Mouse (Mus musculus) heart, postnatal 0 days (tissue): ENCODE results near the gene Immp2l. TPM values are rescaled to one million over a fixed set of nuclear protein-coding genes. Genes with fewer than 3 reads are reported as not detected.

Experiments
- ATAC-seq: fragments of 200-750 bp; cut with Nextera tagmentation; 2 replicates; pipeline ENCODE4 v1.8.0; 2017; ENCODE audit warnings: low read depth, moderate number of reproducible peaks, moderate library complexity; ENCODE audit not compliant: insufficient read depth
- DNase-seq: peaks from one replicate; pipeline ENCODE4 v3.0.0-alpha.2; 2016; ENCODE audit warnings: low spot score
- H3K27ac ChIP-seq: fragments of 300-500 bp; sonication (generic); 2 replicates; pipeline ENCODE4 v1.5.1; 2014; ENCODE audit warnings: low read depth, mild to moderate bottlenecking
- H3K27me3 ChIP-seq: fragments of 300-500 bp; sonication (generic); 2 replicates; pipeline ENCODE4 v1.6.1; 2014; ENCODE audit warnings: low read length, mixed read lengths; ENCODE audit not compliant: control insufficient read depth, insufficient read depth
- H3K36me3 ChIP-seq: fragments of 300-500 bp; sonication (generic); replicated peaks from 2 replicates; pipeline ENCODE4 v1.6.1; 2014; ENCODE audit warnings: low read length, mixed read lengths; ENCODE audit not compliant: control insufficient read depth, insufficient read depth
- H3K4me1 ChIP-seq: fragments of 300-500 bp; sonication (generic); 2 replicates; pipeline ENCODE4 v1.6.1; 2014; ENCODE audit warnings: antibody characterized with exemption; ENCODE audit not compliant: control insufficient read depth, insufficient read depth
- H3K4me2 ChIP-seq: fragments of 300-500 bp; sonication (generic); 2 replicates; pipeline ENCODE4 v1.6.1; 2014; ENCODE audit warnings: low read depth, mild to moderate bottlenecking, low read length, moderate library complexity
- H3K4me3 ChIP-seq: fragments of 300-500 bp; sonication (generic); 2 replicates; pipeline ENCODE4 v1.5.1; 2014; ENCODE audit warnings: low read depth, low read length
- H3K9ac ChIP-seq: fragments of 300-500 bp; sonication (generic); replicated peaks from 2 replicates; pipeline ENCODE4 v1.6.1; 2014; ENCODE audit warnings: low read depth, low read length, mixed read lengths
- H3K9me3 ChIP-seq: fragments of 300-500 bp; sonication (generic); replicated peaks from 2 replicates; pipeline ENCODE4 v1.6.1; 2016; ENCODE audit warnings: low read length; ENCODE audit not compliant: control insufficient read depth
- CTCF ChIP-seq: IDR thresholded peaks from 2 replicates; pipeline ENCODE4 v1.5.1; 2016; ENCODE audit warnings: antibody characterized with exemption, control low read depth, low read depth
- EP300 ChIP-seq: IDR thresholded peaks from 2 replicates; pipeline ENCODE4 v1.6.1; 2016; ENCODE audit warnings: antibody characterized with exemption, low read depth
- WGBS: fragments of 180-500 bp; shearing (Covaris S2); extraction: QIAGEN DNeasy Blood & Tissue Kit; methylation state at CpG from one replicate; pipeline ENCODE4 v1.1.7; 2014; 5-methylcytosine and 5-hydroxymethylcytosine counted together
- polyA plus RNA-seq: library from polyadenylated mRNA; unstranded; fragments of >200 nt; fragmentation: Nextera tagmentation; extraction: Ambion mirVana; gene quantifications from 2 replicates; pipeline ENCODE4 v1.2.1, GENCODE M21; 2015
- total RNA-seq: library from RNA; depleted of rRNA; stranded (reverse); fragments of >200 nt; gene quantifications from 2 replicates; pipeline ENCODE4 v1.2.3, GENCODE M21; 2014; ENCODE audit warnings: low replicate concordance

Gene Immp2l
- total and polyA plus RNA-seq, 2 experiments from 2014 or later: 3.6 to 10.8 TPM

GRCm38 (mm10) chr12:41878972-41879371 is 855.1 kb downstream of the Immp2l start:
- no peaks in the 10 kb centered on the region for H3K4me1 ChIP-seq
- TF ChIP-seq EP300 (no peak), CTCF (no peak)
- no peaks in the 10 kb centered on the region for H3K27me3 ChIP-seq
- 90% methylated on average over 1 of the region's 1 CpGs for WGBS
- no peak for ATAC-seq
- no peak overlapping the region for H3K4me3 ChIP-seq
- H3K4me2 ChIP-seq: no peak overlapping the region
- no peak overlapping the region for H3K27ac ChIP-seq
- no peak overlapping the region for H3K9ac ChIP-seq
- no peak for DNase-seq
- no peaks in the 10 kb centered on the region for H3K9me3 ChIP-seq
- no peaks in the 10 kb centered on the region for H3K36me3 ChIP-seq

GRCm38 (mm10) chr12:41879412-41879811 is 855.5 kb downstream of the Immp2l start:
- WGBS: 56% methylated on average over 1 of the region's 1 CpGs
- no peak for ATAC-seq
- H3K9me3 ChIP-seq: no peaks in the 10 kb centered on the region
- TF ChIP-seq CTCF: no peak
- TF ChIP-seq EP300: no peak
- no peak overlapping the region for H3K4me2 ChIP-seq
- H3K4me3 ChIP-seq: no peak overlapping the region
- DNase-seq: no peak
- H3K4me1 ChIP-seq: no peaks in the 10 kb centered on the region
- no peak overlapping the region for H3K27ac ChIP-seq
- no peaks in the 10 kb centered on the region for H3K27me3 ChIP-seq
- H3K9ac ChIP-seq: no peak overlapping the region
- no peaks in the 10 kb centered on the region for H3K36me3 ChIP-seq

- H3K4me3 ChIP-seq: no peak overlapping the region
- DNase-seq (no peak), ATAC-seq (no peak)
- no peaks in the 10 kb centered on the region for H3K9me3 ChIP-seq
- no peak for TF ChIP-seq CTCF
- no peak for TF ChIP-seq EP300
- WGBS: 42% methylated on average over 3 of the region's 3 CpGs
- no peaks in the 10 kb centered on the region for H3K27me3 ChIP-seq
- H3K4me1 ChIP-seq: no peaks in the 10 kb centered on the region
- H3K4me2 ChIP-seq: no peak overlapping the region
- no peak overlapping the region for H3K27ac ChIP-seq
- H3K36me3 ChIP-seq: no peaks in the 10 kb centered on the region
- no peak overlapping the region for H3K9ac ChIP-seq
These were observed 856.9 kb downstream of the Immp2l start for GRCm38 (mm10) chr12:41880833-41881232.

- ATAC-seq (no peak), DNase-seq (no peak)
- H3K9ac ChIP-seq: no peak overlapping the region
- H3K27ac ChIP-seq: no peak overlapping the region
- no peak for TF ChIP-seq EP300
- 46% methylated on average over 1 of the region's 1 CpGs for WGBS
- no peak overlapping the region for H3K4me3 ChIP-seq
- no peak overlapping the region for H3K4me2 ChIP-seq
- H3K27me3 ChIP-seq: no peaks in the 10 kb centered on the region
- no peaks in the 10 kb centered on the region for H3K36me3 ChIP-seq
- H3K9me3 ChIP-seq: no peaks in the 10 kb centered on the region
- H3K4me1 ChIP-seq: no peaks in the 10 kb centered on the region
These were observed 884.1 kb downstream of the Immp2l start for GRCm38 (mm10) chr12:41908011-41908410.

GRCm38 (mm10) chr12:41911626-41912025 is 887.7 kb downstream of the Immp2l start:
- no peaks in the 10 kb centered on the region for H3K9me3 ChIP-seq
- no peaks in the 10 kb centered on the region for H3K36me3 ChIP-seq
- TF ChIP-seq CTCF: no peak
- TF ChIP-seq EP300: no peak
- WGBS: 64% methylated on average over 3 of the region's 3 CpGs
- H3K4me2 ChIP-seq: no peak overlapping the region
- ATAC-seq: no peak
- no peak overlapping the region for H3K4me3 ChIP-seq
- no peak for DNase-seq
- H3K4me1 ChIP-seq: no peaks in the 10 kb centered on the region
- H3K27ac ChIP-seq: no peak overlapping the region
- no peak overlapping the region for H3K9ac ChIP-seq
- no peaks in the 10 kb centered on the region for H3K27me3 ChIP-seq

GRCm38 (mm10) chr12:41937751-41938150 is 913.9 kb downstream of the Immp2l start:
- 69% methylated on average over 2 of the region's 2 CpGs for WGBS

More at GRCm38 (mm10) chr12:41937751-41938150, 913.9 kb downstream of the Immp2l start:
- no peak overlapping the region for H3K4me3 ChIP-seq
- DNase-seq: no peak
- no peak overlapping the region for H3K4me2 ChIP-seq
- no peaks in the 10 kb centered on the region for H3K9me3 ChIP-seq
- H3K9ac ChIP-seq: no peak overlapping the region
- no peaks in the 10 kb centered on the region for H3K27me3 ChIP-seq
- ATAC-seq: no peak
- no peak for TF ChIP-seq EP300
- no peak for TF ChIP-seq CTCF
- no peak overlapping the region for H3K27ac ChIP-seq
- H3K36me3 ChIP-seq: no peaks in the 10 kb centered on the region
- H3K4me1 ChIP-seq: no peaks in the 10 kb centered on the region
